Mouse (Mus musculus): ENCODE measurements at regions not wholly inside any gene's neighbourhood (a gene's known extent, or its start where the extent isn't known, plus 50 kb on each side); places are given as distances from the start of the nearest gene placed in this dataset.

GRCm38 (mm10) chr4:105417166-105417565 lies 260.0 kb downstream of the Plpp3 start:
- TF ChIP-seq EP300 (optimal IDR thresholded peaks at IDR 0.05) (no peak), CTCF (IDR thresholded peaks at IDR 0.05; ENCODE audit: low read depth) (no peak)

All from stomach, postnatal 0 days (tissue).